Mouse (Mus musculus): ENCODE results near the gene Gpc4. TPM values are rescaled to one million over a fixed set of nuclear protein-coding genes. Genes with fewer than 3 reads are reported as not detected.

Gene Gpc4
- total and polyA plus RNA-seq, 3 experiments = not detected

- no peak overlapping the region for H3K27ac ChIP-seq (ENCODE audit: insufficient read depth, low read depth)
- peaks cover 0 to 7% of the 10 kb centered on the region in 2 experiments; a peak in 2 of 4 replicates for H3K4me1 ChIP-seq (ENCODE audit: control insufficient read depth in 1 of 2, insufficient read depth in 2 of 2)
- dilution Hi-C loops (cut with MboI; ENCODE audit: extremely low pct_ligation_motif_present, extremely low pct_unique_long_range_greater_than_20kb, low sequenced_read_pairs) (no loop called here), in situ Hi-C loops (cut with MboI; ENCODE audit: low pct_ligation_motif_present, low pct_unique_long_range_greater_than_20kb, low sequenced_read_pairs) (no loop called here)
- no peak overlapping the region for H3K4me3 ChIP-seq (replicated peaks in 1 of 3; ENCODE audit: low read depth in 2 of 3, low read length in 2 of 3, poor library complexity in 1 of 3)
- H3K79me2 ChIP-seq (replicated peaks; ENCODE audit: control insufficient read depth, extremely low read depth, insufficient read depth, poor library complexity, severe bottlenecking) = no peaks in the 10 kb centered on the region
- no peak for DNase-seq (ENCODE audit: extremely low read depth)
- TF ChIP-seq PAX5 (IDR thresholded peaks at IDR 0.05; ENCODE audit: low read length) = no peak
- TF ChIP-seq NELFE (IDR thresholded peaks at IDR 0.05; ENCODE audit: low read depth, low read length) = no peak
- no peak for TF ChIP-seq CHD2 (IDR thresholded peaks at IDR 0.05; ENCODE audit: low read length)
- TF ChIP-seq ZC3H11A (IDR thresholded peaks at IDR 0.05; ENCODE audit: low read depth, low read length) = no peak
- TF ChIP-seq BHLHE40 (IDR thresholded peaks at IDR 0.05; ENCODE audit: low read depth, low read length) = no peak
- TF ChIP-seq POLR2AphosphoS2 (IDR thresholded peaks at IDR 0.05; ENCODE audit: low read depth, low read length) = no peak
- TF ChIP-seq IRF4 (IDR thresholded peaks at IDR 0.05; ENCODE audit: low read depth, low read length) = no peak
- no peak for TF ChIP-seq RCOR1 (conservative IDR thresholded peaks at IDR 0.05; ENCODE audit: low read depth, low read length)
- TF ChIP-seq SIN3A (IDR thresholded peaks at IDR 0.05; ENCODE audit: low read length) = no peak
- TF ChIP-seq HCFC1 (IDR thresholded peaks at IDR 0.05; ENCODE audit: low read depth, low read length) = no peak
- TF ChIP-seq JUN (IDR thresholded peaks at IDR 0.05; ENCODE audit: insufficient read depth, low read depth, low read length) = no peak
- TF ChIP-seq E2F4 (IDR thresholded peaks at IDR 0.05; ENCODE audit: insufficient replicate concordance, low read depth, low read length) = no peak
- no peak for TF ChIP-seq MEF2A (IDR thresholded peaks at IDR 0.05; ENCODE audit: borderline replicate concordance, low read depth, low read length)
- no peak for TF ChIP-seq USF1 (IDR thresholded peaks at IDR 0.05; ENCODE audit: low read depth, low read length)
- no peak for TF ChIP-seq CTCF (conservative IDR thresholded peaks at IDR 0.05 in 1 of 2, IDR thresholded peaks at IDR 0.05 in 1 of 2; ENCODE audit: low read depth in 2 of 2, low read length in 2 of 2)
- no peak for TF ChIP-seq MXI1 (IDR thresholded peaks at IDR 0.05; ENCODE audit: low read depth, low read length)
- TF ChIP-seq USF2 (conservative IDR thresholded peaks at IDR 0.05; ENCODE audit: low read depth, low read length) = no peak
- TF ChIP-seq MAZ (IDR thresholded peaks at IDR 0.05; ENCODE audit: low read depth, low read length) = no peak
- H3K4me2 ChIP-seq (ENCODE audit: insufficient read depth, low read depth, poor library complexity, severe bottlenecking) = no peak overlapping the region
- no peaks in the 10 kb centered on the region for H3K27me3 ChIP-seq (replicated peaks)
- H3K9me3 ChIP-seq (replicated peaks; ENCODE audit: low read length) = no peaks in the 10 kb centered on the region
- H3K9ac ChIP-seq (ENCODE audit: insufficient read depth, low read depth) = no peak overlapping the region
- H3K36me3 ChIP-seq (replicated peaks in 1 of 2; ENCODE audit: control insufficient read depth in 1 of 2, insufficient read depth in 1 of 2, low read length in 1 of 2) = no peaks in the 10 kb centered on the region
These were observed 11.6 kb downstream of the Gpc4 start for GRCm38 (mm10) chrX:52153451-52153850.

- Histone ChIP-seq H3K27ac (ENCODE audit: insufficient read depth, low read depth) (no peak overlapping the region), H3K9me3 (replicated peaks; ENCODE audit: low read length) (no peaks in the 10 kb centered on the region), H3K36me3 (replicated peaks in 1 of 2; ENCODE audit: control insufficient read depth in 1 of 2, insufficient read depth in 1 of 2, low read length in 1 of 2) (no peaks in the 10 kb centered on the region), H3K9ac (ENCODE audit: insufficient read depth, low read depth) (no peak overlapping the region), H3K4me1 (ENCODE audit: control insufficient read depth in 1 of 2, insufficient read depth in 2 of 2) (peaks cover 0 to 7% of the 10 kb centered on the region in 2 experiments; a peak in 2 of 4 replicates), H3K4me2 (ENCODE audit: insufficient read depth, low read depth, poor library complexity, severe bottlenecking) (no peak overlapping the region), H3K4me3 (replicated peaks in 1 of 3; ENCODE audit: low read depth in 2 of 3, low read length in 2 of 3, poor library complexity in 1 of 3) (no peak overlapping the region), H3K79me2 (replicated peaks; ENCODE audit: control insufficient read depth, extremely low read depth, insufficient read depth, poor library complexity, severe bottlenecking) (no peaks in the 10 kb centered on the region), H3K27me3 (replicated peaks) (no peaks in the 10 kb centered on the region)
- dilution Hi-C loops (cut with MboI; ENCODE audit: extremely low pct_ligation_motif_present, extremely low pct_unique_long_range_greater_than_20kb, low sequenced_read_pairs) = no loop called here
- in situ Hi-C loops (cut with MboI; ENCODE audit: low pct_ligation_motif_present, low pct_unique_long_range_greater_than_20kb, low sequenced_read_pairs) = no loop called here
- no peak for DNase-seq (ENCODE audit: extremely low read depth)
- TF ChIP-seq CTCF (conservative IDR thresholded peaks at IDR 0.05 in 1 of 2, IDR thresholded peaks at IDR 0.05 in 1 of 2; ENCODE audit: low read depth in 2 of 2, low read length in 2 of 2) (no peak), PAX5 (IDR thresholded peaks at IDR 0.05; ENCODE audit: low read length) (no peak), POLR2A (IDR thresholded peaks at IDR 0.05; ENCODE audit: low read depth, low read length) (no peak), USF1 (IDR thresholded peaks at IDR 0.05; ENCODE audit: low read depth, low read length) (no peak), ELF1 (IDR thresholded peaks at IDR 0.05; ENCODE audit: low read depth, low read length) (no peak), SMC3 (IDR thresholded peaks at IDR 0.05; ENCODE audit: low read depth, low read length) (no peak), NRF1 (IDR thresholded peaks at IDR 0.05; ENCODE audit: low read depth, low read length) (no peak), RCOR1 (conservative IDR thresholded peaks at IDR 0.05; ENCODE audit: low read depth, low read length) (no peak), E2F4 (IDR thresholded peaks at IDR 0.05; ENCODE audit: insufficient replicate concordance, low read depth, low read length) (no peak), ETS1 (conservative IDR thresholded peaks at IDR 0.05; ENCODE audit: low read depth, low read length) (no peak), MXI1 (IDR thresholded peaks at IDR 0.05; ENCODE audit: low read depth, low read length) (no peak)
These were observed 12.1 kb downstream of the Gpc4 start for GRCm38 (mm10) chrX:52152961-52153360.
